Mouse (Mus musculus) midbrain, embryonic 16.5 days (tissue): ENCODE measurements around the gene Syn3. TPM values are rescaled to one million over a fixed set of nuclear protein-coding genes. Genes with fewer than 3 reads are reported as not detected.

Experiments used
- ATAC-seq: fragments of 200-750 bp; cut with Nextera tagmentation; 2 replicates; pipeline ENCODE4 v1.8.0; 2017; ENCODE audit warnings: moderate TSS enrichment
- H3K27ac ChIP-seq: fragments of 300-500 bp; sonication (generic); 2 replicates; pipeline ENCODE4 v1.5.1; 2014; ENCODE audit warnings: mild to moderate bottlenecking, low read length, mixed read lengths
- H3K27me3 ChIP-seq: fragments of 300-500 bp; sonication (generic); 2 replicates; pipeline ENCODE4 v1.6.1; 2014; ENCODE audit warnings: low read depth, low read length, mixed read lengths; ENCODE audit not compliant: control insufficient read depth, insufficient read depth
- H3K36me3 ChIP-seq: fragments of 300-500 bp; sonication (generic); 2 replicates; pipeline ENCODE4 v1.6.1; 2014; ENCODE audit warnings: mild to moderate bottlenecking, low read length, moderate library complexity, mixed read lengths; ENCODE audit not compliant: control insufficient read depth, insufficient read depth
- H3K4me1 ChIP-seq: fragments of 300-500 bp; sonication (generic); 2 replicates; pipeline ENCODE4 v1.6.1; 2014; ENCODE audit warnings: mild to moderate bottlenecking, low read length, mixed read lengths; ENCODE audit not compliant: control insufficient read depth, insufficient read depth
- H3K4me2 ChIP-seq: fragments of 300-500 bp; sonication (generic); 2 replicates; pipeline ENCODE4 v1.6.1; 2014; ENCODE audit warnings: mild to moderate bottlenecking, low read length, mixed read lengths
- H3K4me3 ChIP-seq: fragments of 300-500 bp; sonication (generic); 2 replicates; pipeline ENCODE4 v1.5.1; 2014; ENCODE audit warnings: low read depth, mild to moderate bottlenecking, low read length, moderate library complexity, mixed read lengths
- H3K9ac ChIP-seq: fragments of 300-500 bp; sonication (generic); 2 replicates; pipeline ENCODE4 v1.6.1; 2014; ENCODE audit warnings: low read depth, low read length, mixed read lengths
- H3K9me3 ChIP-seq: fragments of 300-500 bp; sonication (generic); replicated peaks from 2 replicates; pipeline ENCODE4 v1.6.1; 2014; ENCODE audit warnings: mild to moderate bottlenecking, low read length, mixed read lengths; ENCODE audit not compliant: control insufficient read depth, poor library complexity, severe bottlenecking
- WGBS: fragments of 180-500 bp; shearing (Covaris S2); extraction: QIAGEN DNeasy Blood & Tissue Kit; methylation state at CpG from one replicate; pipeline ENCODE4 v1.1.7; 2014; 5-methylcytosine and 5-hydroxymethylcytosine counted together
- polyA plus RNA-seq: library from polyadenylated mRNA; unstranded; fragments of >200 nt; fragmentation: Nextera tagmentation; extraction: Ambion mirVana; gene quantifications from 2 replicates; pipeline ENCODE4 v1.2.1, GENCODE M21; 2015

Syn3 gene
- polyA plus RNA-seq, 1 experiment from 2014 or later: 34.0 TPM

DNA sequence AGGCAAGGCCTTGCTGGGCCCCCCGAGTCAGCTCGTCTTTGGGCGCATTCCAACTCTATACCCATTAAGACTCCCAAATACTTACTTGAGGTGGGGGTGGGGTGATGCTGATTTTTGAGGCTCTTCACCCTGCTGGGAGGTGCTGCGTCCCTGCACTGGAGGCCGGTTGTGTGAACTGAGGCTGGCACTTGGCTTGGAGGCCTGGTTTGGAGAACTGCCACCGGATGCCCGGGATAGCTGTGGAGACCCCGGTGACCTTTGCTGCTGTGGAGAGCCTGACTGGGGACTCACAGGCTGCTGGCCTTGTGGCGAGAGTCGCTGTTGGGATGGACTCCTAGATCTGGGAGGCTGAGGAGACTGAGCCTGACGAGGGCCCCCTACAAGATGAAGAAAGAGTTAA lies 441.4 kb downstream of the Syn3 start:
- 89% methylated on average over 11 of the region's 11 CpGs for WGBS
- no peaks in the 10 kb centered on the region for H3K27me3 ChIP-seq
- H3K27ac ChIP-seq: no peak overlapping the region
- no peaks in the 10 kb centered on the region for H3K9me3 ChIP-seq
- ATAC-seq: no peak
- H3K36me3 ChIP-seq: peaks cover 25% of the 10 kb centered on the region
- no peak overlapping the region for H3K4me3 ChIP-seq
- H3K4me1 ChIP-seq: no peaks in the 10 kb centered on the region
- H3K9ac ChIP-seq: no peak overlapping the region
- no peak overlapping the region for H3K4me2 ChIP-seq

- Histone ChIP-seq H3K9ac (no peak overlapping the region), H3K4me3 (no peak overlapping the region), H3K36me3 (peaks cover 19% of the 10 kb centered on the region), H3K4me2 (no peak overlapping the region), H3K27ac (no peak overlapping the region), H3K27me3 (no peaks in the 10 kb centered on the region), H3K4me1 (no peaks in the 10 kb centered on the region), H3K9me3 (no peaks in the 10 kb centered on the region)
- no peak for ATAC-seq
- WGBS: 86% methylated on average over 8 of the region's 8 CpGs
These were observed 442.3 kb downstream of the Syn3 start for GRCm38 (mm10) chr10:86056297-86056903.

DNA sequence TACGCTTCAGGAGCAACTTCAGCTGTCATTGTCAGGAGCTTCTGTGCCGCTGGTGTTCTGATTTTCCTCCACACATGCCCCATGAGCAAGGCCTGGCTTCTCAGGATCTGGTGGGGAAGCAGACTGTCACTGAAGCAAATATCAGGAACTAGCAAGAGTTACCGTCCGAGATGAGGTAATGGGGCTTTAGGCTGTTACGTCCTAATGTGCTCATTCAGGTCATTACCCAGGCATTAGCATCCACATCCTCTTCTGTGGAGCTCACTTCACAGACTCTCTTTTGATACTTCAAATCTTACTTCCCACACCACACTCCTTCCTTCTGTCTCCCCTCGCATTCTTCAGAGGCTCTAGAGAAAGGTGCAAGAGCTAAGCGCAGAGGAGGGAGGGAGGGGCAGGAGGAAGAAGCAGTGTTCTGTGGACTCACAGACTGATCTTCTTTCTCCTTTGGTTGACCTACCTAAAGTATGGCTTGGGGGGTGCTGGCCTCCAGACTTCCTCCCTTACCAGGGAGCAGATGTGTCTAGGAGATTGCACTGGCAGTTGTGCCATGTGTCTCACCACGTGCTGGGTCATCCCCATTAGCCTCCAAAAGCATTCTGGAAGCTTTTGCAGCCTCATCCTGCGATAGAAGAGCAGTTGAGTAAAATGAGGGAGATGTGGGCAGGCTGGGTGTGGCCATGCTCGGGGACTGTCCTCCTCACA lies 445.7 kb downstream of the Syn3 start:
- Histone ChIP-seq H3K36me3 (peaks cover 19% of the 10 kb centered on the region), H3K27ac (no peak overlapping the region), H3K9ac (no peak overlapping the region), H3K4me2 (no peak overlapping the region), H3K4me3 (no peak overlapping the region), H3K4me1 (no peaks in the 10 kb centered on the region), H3K9me3 (no peaks in the 10 kb centered on the region), H3K27me3 (no peaks in the 10 kb centered on the region)
- ATAC-seq: no peak
- 88% methylated on average over 10 of the region's 10 CpGs for WGBS

DNA sequence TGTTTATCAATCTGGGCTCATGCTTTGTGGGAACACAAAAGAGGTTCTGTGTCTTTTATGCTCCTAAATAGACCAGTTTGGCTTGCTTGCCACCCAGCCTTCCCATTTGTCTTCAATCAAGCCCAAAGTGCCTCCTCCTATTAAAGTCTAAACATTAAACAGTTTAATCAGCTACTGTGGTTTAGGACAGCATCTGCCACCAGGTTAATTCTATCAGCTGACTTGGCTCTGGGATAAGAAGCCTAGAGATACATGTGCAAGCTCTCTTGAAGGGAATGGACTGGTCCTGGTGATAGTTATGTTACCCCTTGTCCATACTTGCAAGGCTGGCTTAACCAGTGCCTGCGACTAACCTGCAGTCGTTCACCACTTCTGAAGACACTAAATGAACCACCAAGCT lies 448.2 kb downstream of the Syn3 start:
- H3K9ac ChIP-seq: no peak overlapping the region
- H3K9me3 ChIP-seq: no peaks in the 10 kb centered on the region
- no peak for ATAC-seq
- H3K4me2 ChIP-seq: no peak overlapping the region
- H3K4me3 ChIP-seq: no peak overlapping the region
- no peaks in the 10 kb centered on the region for H3K27me3 ChIP-seq
- H3K4me1 ChIP-seq: no peaks in the 10 kb centered on the region
- H3K27ac ChIP-seq: no peak overlapping the region
- peaks cover 7% of the 10 kb centered on the region for H3K36me3 ChIP-seq
- 83% methylated on average over 2 of the region's 2 CpGs for WGBS

GRCm38 (mm10) chr10:86047786-86048185 lies 450.9 kb downstream of the Syn3 start:
- H3K27ac ChIP-seq: no peak overlapping the region
- H3K4me1 ChIP-seq: no peaks in the 10 kb centered on the region
- no peak overlapping the region for H3K9ac ChIP-seq

GRCm38 (mm10) chr10:86046371-86046770 lies 452.3 kb downstream of the Syn3 start:
- Histone ChIP-seq H3K9me3 (no peaks in the 10 kb centered on the region), H3K27me3 (no peaks in the 10 kb centered on the region), H3K4me1 (no peaks in the 10 kb centered on the region), H3K9ac (no peak overlapping the region), H3K27ac (no peak overlapping the region), H3K4me3 (no peak overlapping the region), H3K36me3 (no peaks in the 10 kb centered on the region; the same call in 1 of the 2 replicates), H3K4me2 (no peak overlapping the region)
- no peak for ATAC-seq
- WGBS: 100% methylated on average over 1 of the region's 1 CpGs

More at GRCm38 (mm10) chr10:86047786-86048185, 450.9 kb downstream of the Syn3 start:
- Histone ChIP-seq H3K9me3 (no peaks in the 10 kb centered on the region), H3K36me3 (no peaks in the 10 kb centered on the region; the same call in 1 of the 2 replicates), H3K4me2 (no peak overlapping the region), H3K4me3 (no peak overlapping the region), H3K27me3 (no peaks in the 10 kb centered on the region)
- WGBS: 90% methylated on average over 9 of the region's 9 CpGs
- no peak for ATAC-seq

DNA sequence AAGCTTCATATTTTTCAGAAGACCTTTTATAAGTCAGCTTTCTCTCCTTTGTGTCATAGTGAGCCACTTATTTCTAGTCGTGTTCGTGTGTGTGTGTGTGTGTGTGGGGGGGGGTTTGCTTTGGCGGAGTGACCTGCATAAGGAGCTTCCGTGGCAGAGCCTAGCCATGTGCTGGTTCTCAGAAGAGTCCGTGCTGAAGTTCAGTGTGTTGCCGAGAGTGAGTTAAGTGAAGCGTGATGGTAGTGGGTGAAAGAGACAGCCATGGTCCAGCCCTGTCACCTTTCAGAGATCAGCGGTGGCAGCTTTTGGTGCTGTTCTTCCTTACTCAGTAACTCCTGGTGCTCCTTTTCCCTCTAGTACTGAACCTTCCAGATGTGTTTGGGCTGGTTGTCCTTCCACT lies 454.6 kb downstream of the Syn3 start:
- no peak for ATAC-seq
- Histone ChIP-seq H3K4me2 (no peak overlapping the region), H3K36me3 (no peaks in the 10 kb centered on the region), H3K4me1 (no peaks in the 10 kb centered on the region), H3K9me3 (no peaks in the 10 kb centered on the region), H3K9ac (no peak overlapping the region), H3K4me3 (no peak overlapping the region), H3K27me3 (no peaks in the 10 kb centered on the region), H3K27ac (no peak overlapping the region)
- WGBS: 74% methylated on average over 8 of the region's 8 CpGs

DNA sequence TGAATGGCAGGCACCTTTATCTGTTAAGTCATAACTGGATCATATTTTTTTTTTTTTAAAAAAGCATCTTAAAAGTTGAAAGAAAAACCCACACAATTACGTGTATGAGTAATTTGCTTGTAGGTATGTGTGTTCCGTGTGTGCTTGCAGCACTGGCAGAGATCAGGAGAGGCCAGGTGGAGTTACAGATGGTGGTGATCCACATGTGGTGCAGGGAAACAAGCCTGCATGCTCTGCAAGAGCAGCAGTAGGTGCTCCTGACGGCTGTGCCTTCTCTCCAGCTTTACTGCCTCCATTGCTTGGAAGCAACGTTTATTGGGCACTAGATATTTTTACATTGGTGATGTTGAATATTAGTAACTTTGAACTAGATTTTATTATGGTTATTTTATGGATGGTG lies 455.0 kb downstream of the Syn3 start:
- WGBS: 74% methylated on average over 4 of the region's 4 CpGs
- no peak for ATAC-seq
- Histone ChIP-seq H3K27ac (no peak overlapping the region), H3K4me3 (no peak overlapping the region), H3K4me1 (no peaks in the 10 kb centered on the region), H3K4me2 (no peak overlapping the region), H3K36me3 (no peaks in the 10 kb centered on the region), H3K27me3 (no peaks in the 10 kb centered on the region), H3K9ac (no peak overlapping the region), H3K9me3 (no peaks in the 10 kb centered on the region)

DNA sequence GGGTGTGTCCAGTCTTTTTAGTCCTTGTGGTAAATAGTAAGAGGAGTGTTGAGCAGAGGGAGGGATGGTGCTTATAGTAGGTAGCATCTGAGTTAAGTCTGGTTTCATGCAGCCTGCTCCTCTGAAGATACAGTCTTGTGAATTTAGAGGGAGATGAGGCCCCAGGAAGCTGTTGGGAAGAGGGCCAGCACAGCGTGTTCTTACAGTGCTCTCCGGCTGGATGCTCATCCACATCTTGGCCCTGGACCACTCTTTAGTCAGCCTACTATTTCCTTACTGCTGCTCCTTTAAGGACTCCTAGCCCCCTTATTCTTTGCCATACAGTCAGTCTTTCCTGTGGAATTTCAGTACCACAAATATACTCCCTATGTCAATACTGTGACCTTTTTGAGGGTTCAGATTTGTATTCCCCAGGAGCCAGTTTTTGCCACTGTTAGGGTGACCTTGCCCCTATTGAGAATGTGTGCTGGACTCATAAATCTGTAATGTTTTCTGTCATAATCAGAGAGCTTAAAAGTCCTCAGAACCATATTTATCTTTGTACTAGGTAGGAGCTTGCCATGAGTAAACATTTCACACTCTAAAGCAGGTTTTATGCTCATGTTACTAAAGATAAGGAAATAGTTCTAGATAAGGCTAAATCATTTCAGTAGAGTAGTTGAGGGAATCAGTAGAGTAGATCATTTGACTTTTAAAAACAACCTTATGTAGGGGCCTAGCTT lies 464.5 kb downstream of the Syn3 start:
- Histone ChIP-seq H3K4me1 (no peaks in the 10 kb centered on the region), H3K9ac (no peak overlapping the region), H3K36me3 (no peaks in the 10 kb centered on the region), H3K4me2 (no peak overlapping the region), H3K27ac (no peak overlapping the region), H3K9me3 (no peaks in the 10 kb centered on the region), H3K4me3 (no peak overlapping the region), H3K27me3 (no peaks in the 10 kb centered on the region)
- WGBS: 97% methylated on average over 2 of the region's 2 CpGs
- ATAC-seq: no peak
